Mouse (Mus musculus): ENCODE data around the gene Slc16a11.
A peak's percentile ranks its signal among the peaks of the same experiment; 100 is the strongest.

The Slc16a11 gene

GRCm38 (mm10) chr11:70208778-70209388, 3.7 kb upstream of the Slc16a11 start:
- Histone ChIP-seq H3K4me1 (replicated peaks; ENCODE audit: low read depth, low read length) (peaks cover 28% of the 10 kb centered on the region; the same call in 1 of the 2 replicates), H3K36me3 (ENCODE audit: insufficient read depth, low read length) (no peaks in the 10 kb centered on the region), H3K9me3 (ENCODE audit: low read length) (no peaks in the 10 kb centered on the region), H3K27me3 (ENCODE audit: insufficient read depth, low read length) (peaks cover 25% of the 10 kb centered on the region), H3K4me3 (replicated peaks; ENCODE audit: low read length) (0 out of 2 replicates have a peak overlapping the region, but pooled peaks have one; percentile 13)
- TF ChIP-seq CTCF (conservative IDR thresholded peaks at IDR 0.05; ENCODE audit: low read length) (no peak), POU5F1 (IDR thresholded peaks at IDR 0.05; ENCODE audit: borderline replicate concordance, low read length) (no peak), NANOG (IDR thresholded peaks at IDR 0.05; ENCODE audit: borderline replicate concordance, low read length) (no peak)

- Histone ChIP-seq H3K27me3 (ENCODE audit: insufficient read depth, low read length) (peaks cover 40% of the 10 kb centered on the region), H3K36me3 (ENCODE audit: insufficient read depth, low read length) (no peaks in the 10 kb centered on the region), H3K4me3 (replicated peaks; ENCODE audit: low read length) (no peak overlapping the region), H3K9me3 (ENCODE audit: low read length) (no peaks in the 10 kb centered on the region), H3K4me1 (replicated peaks; ENCODE audit: low read depth, low read length) (peaks cover 46% of the 10 kb centered on the region)
- TF ChIP-seq POU5F1 (IDR thresholded peaks at IDR 0.05; ENCODE audit: borderline replicate concordance, low read length) (no peak), NANOG (IDR thresholded peaks at IDR 0.05; ENCODE audit: borderline replicate concordance, low read length) (no peak), CTCF (conservative IDR thresholded peaks at IDR 0.05; ENCODE audit: low read length) (no peak)
Observed at GRCm38 (mm10) chr11:70210681-70211080, 1.9 kb upstream of the Slc16a11 start.

- Histone ChIP-seq H3K9me3 (ENCODE audit: low read length) (no peaks in the 10 kb centered on the region), H3K4me3 (replicated peaks; ENCODE audit: low read length) (no peak overlapping the region), H3K27me3 (ENCODE audit: insufficient read depth, low read length) (peaks cover 48% of the 10 kb centered on the region), H3K36me3 (ENCODE audit: insufficient read depth, low read length) (peaks cover 6% of the 10 kb centered on the region), H3K4me1 (replicated peaks; ENCODE audit: low read depth, low read length) (peaks cover 49% of the 10 kb centered on the region)
- TF ChIP-seq POU5F1 (IDR thresholded peaks at IDR 0.05; ENCODE audit: borderline replicate concordance, low read length): no peak
- no peak for TF ChIP-seq NANOG (IDR thresholded peaks at IDR 0.05; ENCODE audit: borderline replicate concordance, low read length)
- TF ChIP-seq CTCF (conservative IDR thresholded peaks at IDR 0.05; ENCODE audit: low read length): no peak
Observed at GRCm38 (mm10) chr11:70211972-70212371, 580 bp upstream of the Slc16a11 start.

GRCm38 (mm10) chr11:70212896-70213295, 344 bp downstream of the Slc16a11 start:
- Histone ChIP-seq H3K9me3 (ENCODE audit: low read length) (no peaks in the 10 kb centered on the region), H3K36me3 (ENCODE audit: insufficient read depth, low read length) (peaks cover 15% of the 10 kb centered on the region), H3K27me3 (ENCODE audit: insufficient read depth, low read length) (peaks cover 57% of the 10 kb centered on the region), H3K4me3 (replicated peaks; ENCODE audit: low read length) (no peak overlapping the region), H3K4me1 (replicated peaks; ENCODE audit: low read depth, low read length) (peaks cover 49% of the 10 kb centered on the region)
- peak; percentile 35 for TF ChIP-seq CTCF (conservative IDR thresholded peaks at IDR 0.05; ENCODE audit: low read length)
- TF ChIP-seq NANOG (IDR thresholded peaks at IDR 0.05; ENCODE audit: borderline replicate concordance, low read length): no peak
- no peak for TF ChIP-seq POU5F1 (IDR thresholded peaks at IDR 0.05; ENCODE audit: borderline replicate concordance, low read length)

GRCm38 (mm10) chr11:70213736-70214135, 1.2 kb downstream of the Slc16a11 start:
- H3K27me3 ChIP-seq (ENCODE audit: insufficient read depth, low read length): peaks cover 64% of the 10 kb centered on the region
- no peak for TF ChIP-seq POU5F1 (IDR thresholded peaks at IDR 0.05; ENCODE audit: borderline replicate concordance, low read length)
- TF ChIP-seq NANOG (IDR thresholded peaks at IDR 0.05; ENCODE audit: borderline replicate concordance, low read length): no peak
- TF ChIP-seq CTCF (conservative IDR thresholded peaks at IDR 0.05; ENCODE audit: low read length): no peak
- H3K9me3 ChIP-seq (ENCODE audit: low read length): no peaks in the 10 kb centered on the region
- H3K4me1 ChIP-seq (replicated peaks; ENCODE audit: low read depth, low read length): peaks cover 47% of the 10 kb centered on the region
- peak overlapping the region; percentile 74 for H3K4me3 ChIP-seq (replicated peaks; ENCODE audit: low read length)
- H3K36me3 ChIP-seq (ENCODE audit: insufficient read depth, low read length): peaks cover 24% of the 10 kb centered on the region

GRCm38 (mm10) chr11:70214191-70214855, 1.8 kb downstream of the Slc16a11 start:
- Histone ChIP-seq H3K4me3 (replicated peaks; ENCODE audit: low read length) (peak overlapping the region; percentile 74), H3K9me3 (ENCODE audit: low read length) (no peaks in the 10 kb centered on the region), H3K36me3 (ENCODE audit: insufficient read depth, low read length) (peaks cover 28% of the 10 kb centered on the region), H3K27me3 (ENCODE audit: insufficient read depth, low read length) (peaks cover 70% of the 10 kb centered on the region), H3K4me1 (replicated peaks; ENCODE audit: low read depth, low read length) (peaks cover 47% of the 10 kb centered on the region)
- TF ChIP-seq CTCF (conservative IDR thresholded peaks at IDR 0.05; ENCODE audit: low read length) (no peak), NANOG (IDR thresholded peaks at IDR 0.05; ENCODE audit: borderline replicate concordance, low read length) (no peak), POU5F1 (IDR thresholded peaks at IDR 0.05; ENCODE audit: borderline replicate concordance, low read length) (no peak)

- H3K27me3 ChIP-seq (ENCODE audit: insufficient read depth, low read length): peaks cover 74% of the 10 kb centered on the region
- peak overlapping the region; percentile 74 for H3K4me3 ChIP-seq (replicated peaks; ENCODE audit: low read length)
- TF ChIP-seq CTCF (conservative IDR thresholded peaks at IDR 0.05; ENCODE audit: low read length) (no peak), NANOG (IDR thresholded peaks at IDR 0.05; ENCODE audit: borderline replicate concordance, low read length) (no peak), POU5F1 (IDR thresholded peaks at IDR 0.05; ENCODE audit: borderline replicate concordance, low read length) (no peak)
- H3K36me3 ChIP-seq (ENCODE audit: insufficient read depth, low read length): peaks cover 28% of the 10 kb centered on the region
- H3K4me1 ChIP-seq (replicated peaks; ENCODE audit: low read depth, low read length): peaks cover 51% of the 10 kb centered on the region
- no peaks in the 10 kb centered on the region for H3K9me3 ChIP-seq (ENCODE audit: low read length)
Observed at GRCm38 (mm10) chr11:70214856-70215209, 2.3 kb downstream of the Slc16a11 start.

- Histone ChIP-seq H3K27me3 (ENCODE audit: insufficient read depth, low read length) (peaks cover 78% of the 10 kb centered on the region), H3K36me3 (ENCODE audit: insufficient read depth, low read length) (peaks cover 28% of the 10 kb centered on the region), H3K4me3 (replicated peaks; ENCODE audit: low read length) (peak overlapping the region; percentile 74), H3K9me3 (ENCODE audit: low read length) (no peaks in the 10 kb centered on the region), H3K4me1 (replicated peaks; ENCODE audit: low read depth, low read length) (peaks cover 55% of the 10 kb centered on the region)
- TF ChIP-seq POU5F1 (IDR thresholded peaks at IDR 0.05; ENCODE audit: borderline replicate concordance, low read length) (no peak), NANOG (IDR thresholded peaks at IDR 0.05; ENCODE audit: borderline replicate concordance, low read length) (no peak), CTCF (conservative IDR thresholded peaks at IDR 0.05; ENCODE audit: low read length) (no peak)
Observed at GRCm38 (mm10) chr11:70215301-70215700, 2.7 kb downstream of the Slc16a11 start.
